Mouse (Mus musculus): Measurements from ENCODE around the gene 1700061G19Rik.

- no peak for TF ChIP-seq HCFC1 (IDR thresholded peaks at IDR 0.05; ENCODE audit: borderline replicate concordance, insufficient read depth, low read length)
- no peak for TF ChIP-seq MAFK (IDR thresholded peaks at IDR 0.05; ENCODE audit: insufficient read depth, low read depth, low read length)
- no peak for TF ChIP-seq CHD2 (IDR thresholded peaks at IDR 0.05; ENCODE audit: low read depth, low read length)
- TF ChIP-seq ZNF384 (IDR thresholded peaks at IDR 0.05; ENCODE audit: low read depth, low read length): no peak
These were observed 16.4 kb upstream of the 1700061G19Rik start for GRCm38 (mm10) chr17:56858922-56859321.
